Mouse (Mus musculus): ENCODE results near the gene Wrap73.

DNA sequence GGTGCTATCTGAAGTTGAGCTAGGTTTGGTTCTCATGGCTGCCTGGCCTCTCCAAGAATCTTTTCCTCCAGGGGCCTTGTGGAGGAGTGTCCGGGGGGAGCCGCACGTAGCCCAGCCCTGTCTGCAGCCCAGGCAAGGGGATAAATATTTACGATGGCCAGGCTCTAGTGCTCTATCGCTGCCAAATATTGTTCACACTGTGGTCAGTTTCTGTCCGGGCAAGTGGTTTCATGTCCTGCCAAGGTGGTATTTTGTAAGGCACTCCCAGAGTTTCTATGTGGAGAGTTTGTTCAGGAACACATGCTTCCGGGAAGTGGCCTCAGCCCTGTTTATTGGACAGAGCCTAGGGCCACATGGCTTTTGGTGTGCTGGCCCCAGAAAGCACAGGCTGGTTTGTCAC lies 38.8 kb downstream of the Wrap73 start:
- TF ChIP-seq CTCF (IDR thresholded peaks at IDR 0.05; ENCODE audit: borderline replicate concordance, control insufficient read depth, extremely low read depth, insufficient read depth, low read length, poor library complexity): no peak
- TF ChIP-seq POLR2A (IDR thresholded peaks at IDR 0.05; ENCODE audit: control insufficient read depth, extremely low read depth, insufficient read depth, low read length, poor library complexity): no peak
